Mouse (Mus musculus) neutrophil, adult 5-6 weeks (primary cell): ENCODE data around the gene Atf1. TPM values are rescaled to one million over a fixed set of nuclear protein-coding genes. Genes with fewer than 3 reads are reported as not detected.

Source experiments
- ATAC-seq: fragments of 151-379, 151-347 bp; 2 replicates; pipeline ENCODE4 v1.8.0; 2017; ENCODE audit warnings: mild to moderate bottlenecking, moderate TSS enrichment; ENCODE audit not compliant: insufficient number of reproducible peaks, poor library complexity, low FRiP score, severe bottlenecking; ENCODE audit errors: extremely low read depth
- total RNA-seq: library from RNA; stranded (forward); fragments of 200-1000 nt; gene quantifications from 2 replicates; pipeline ENCODE4 v1.2.3, GENCODE M21; 2017

Gene Atf1
- total RNA-seq, result 81.8 and 86.3 TPM in 2 replicates

GRCm38 (mm10) chr15:100227663-100228534, at the start of gene Atf1:
TSS of gene Atf1 (plus strand) at chr15:100227819.
- ATAC-seq, result peak; percentile 60

- ATAC-seq, result no peak
Measured at GRCm38 (mm10) chr15:100178487-100178886, 49.1 kb upstream of the Atf1 start.

GRCm38 (mm10) chr15:100179685-100180084, 47.9 kb upstream of the Atf1 start:
- no peak; the same call in 1 of the 2 replicates for ATAC-seq

GRCm38 (mm10) chr15:100180221-100180620, 47.4 kb upstream of the Atf1 start:
- ATAC-seq, result no peak

- ATAC-seq, result peak; percentile 37
Measured at GRCm38 (mm10) chr15:100181841-100182240, 45.8 kb upstream of the Atf1 start.

- ATAC-seq, result no peak
Measured at GRCm38 (mm10) chr15:100182526-100183280, 44.9 kb upstream of the Atf1 start.

- ATAC-seq, result no peak
Measured at GRCm38 (mm10) chr15:100183510-100183909, 44.1 kb upstream of the Atf1 start.

- no peak for ATAC-seq
Measured at GRCm38 (mm10) chr15:100184821-100185496, 42.7 kb upstream of the Atf1 start.

- no peak for ATAC-seq
Measured at GRCm38 (mm10) chr15:100186234-100186633, 41.4 kb upstream of the Atf1 start.

- ATAC-seq, result peak; percentile 47; the same call in 1 of the 2 replicates
Measured at GRCm38 (mm10) chr15:100186882-100187672, 40.5 kb upstream of the Atf1 start.

GRCm38 (mm10) chr15:100188542-100188941, 39.1 kb upstream of the Atf1 start:
- no peak for ATAC-seq

- no peak for ATAC-seq
Measured at GRCm38 (mm10) chr15:100188962-100189404, 38.6 kb upstream of the Atf1 start.

GRCm38 (mm10) chr15:100190083-100190482, 37.5 kb upstream of the Atf1 start:
- ATAC-seq, result no peak

GRCm38 (mm10) chr15:100198983-100199745, 28.5 kb upstream of the Atf1 start:
- ATAC-seq, result no peak

GRCm38 (mm10) chr15:100199790-100200189, 27.8 kb upstream of the Atf1 start:
- no peak for ATAC-seq

- ATAC-seq, result no peak
Measured at GRCm38 (mm10) chr15:100201806-100202205, 25.8 kb upstream of the Atf1 start.

- no peak for ATAC-seq
Measured at GRCm38 (mm10) chr15:100202431-100203015, 25.1 kb upstream of the Atf1 start.

GRCm38 (mm10) chr15:100204574-100204973, 23.0 kb upstream of the Atf1 start:
- ATAC-seq, result peak; percentile 90
